In genomic region chr2:181090123-181090522, GRCm38 (mm10) we compare ENCODE assay signal across 26 mouse cellular contexts. TPM values are rescaled to one million over a fixed set of nuclear protein-coding genes. Genes with fewer than 3 reads are reported as not detected.
A peak's percentile ranks its signal among the peaks of the same experiment; 100 is the strongest.
DNase-seq lines count a peak whose midpoint lies in the region; ATAC-seq and TF ChIP-seq lines count a peak whose summit lies in the region.
"Had no signal": no experiment of that assay in that cellular context is flagged by ENCODE, and none has a peak within 500 bp of the region (broad histone marks: within the 10 kb centered on the region; RNA-seq: fewer than 3 reads in every experiment).

No protein-coding gene starts in this region.

- no peaks in the 10 kb centered on the region for H3K9me3 ChIP-seq in liver, postnatal 0 days (ENCODE audit: low read length)
- no peaks in the 10 kb centered on the region for H3K9me3 ChIP-seq in liver, embryonic 11.5 days (ENCODE audit: control insufficient read depth, low read length)
- no peaks in the 10 kb centered on the region for H3K9me3 ChIP-seq in midbrain, embryonic 11.5 days (ENCODE audit: control insufficient read depth, low read length)
- no peaks in the 10 kb centered on the region for H3K9me3 ChIP-seq in midbrain, embryonic 15.5 days
- H3K9me3 ChIP-seq: forebrain, embryonic 10.5 days; forebrain, embryonic 15.5 days; G1E; heart, embryonic 10.5 days; heart, embryonic 13.5 days; hindbrain, embryonic 12.5 days; hindbrain, embryonic 15.5 days had no signal

- TF ChIP-seq EP300 in liver, postnatal 0 days (IDR thresholded peaks at IDR 0.05; ENCODE audit: low read depth), result no peak

- H3K27ac ChIP-seq in liver, postnatal 0 days (ENCODE audit: low read depth), result peak overlapping the region; percentile 62; the same call in 1 of the 2 replicates
- no peak overlapping the region for H3K27ac ChIP-seq in liver, embryonic 11.5 days (ENCODE audit: low read depth, low read length)
- no peak overlapping the region for H3K27ac ChIP-seq in midbrain, embryonic 11.5 days (ENCODE audit: low read depth, low read length)
- no peak overlapping the region for H3K27ac ChIP-seq in midbrain, embryonic 15.5 days
- H3K27ac ChIP-seq: forebrain, embryonic 10.5 days; forebrain, embryonic 15.5 days; heart, adult 2 months; heart, embryonic 10.5 days; heart, embryonic 13.5 days; hindbrain, embryonic 12.5 days; hindbrain, embryonic 15.5 days had no signal

- DNase-seq in liver, postnatal 0 days, result no peak
- DNase-seq in liver, embryonic 11.5 days (ENCODE audit: low spot score), result no peak
- peak; percentile 19 for DNase-seq in midbrain, embryonic 11.5 days (ENCODE audit: low spot score, missing footprints)
- no peak for DNase-seq in MN1 (ENCODE audit: low spot score)
- DNase-seq in adrenal gland, adult 8-10 months, result no peak
- DNase-seq in urinary bladder, postnatal 36 days (ENCODE audit: low spot score in 2 of 2), result no peak
- DNase-seq: adrenal gland, adult 2 months; adrenal gland, postnatal 25 days; B cell, adult 2 months; cerebellum, adult 18-20 months; cerebellum, adult 9-10 months; cerebellum, postnatal 14 days; gastrocnemius, postnatal 25 days; heart, adult 2 months; heart, postnatal 14 days; heart, postnatal 4 days had no signal

- peak; percentile 30; the same call in 1 of the 2 replicates for ATAC-seq in liver, postnatal 0 days
- no peak for ATAC-seq in liver, embryonic 11.5 days (replicated peaks; ENCODE audit: low FRiP score)
- ATAC-seq in midbrain, embryonic 11.5 days (ENCODE audit: low FRiP score), result no peak
- no peak for ATAC-seq in midbrain, embryonic 15.5 days (replicated peaks)
- ATAC-seq in megakaryocyte, adult 5-6 weeks (ENCODE audit: poor library complexity, severe bottlenecking), result peak; percentile 90
- ATAC-seq: forebrain, embryonic 15.5 days had no signal

- no peak for TF ChIP-seq CTCF in liver, postnatal 0 days (IDR thresholded peaks at IDR 0.05; ENCODE audit: low read depth)

- H3K4me2 ChIP-seq in liver, postnatal 0 days (ENCODE audit: low read depth, low read length), result no peak overlapping the region; the same call in 1 of the 2 replicates
- H3K4me2 ChIP-seq in liver, embryonic 11.5 days, result no peak overlapping the region
- no peak overlapping the region for H3K4me2 ChIP-seq in midbrain, embryonic 11.5 days
- H3K4me2 ChIP-seq in midbrain, embryonic 15.5 days, result no peak overlapping the region
- H3K4me2 ChIP-seq: forebrain, embryonic 15.5 days; heart, embryonic 13.5 days; hindbrain, embryonic 12.5 days; hindbrain, embryonic 15.5 days had no signal

- H3K9ac ChIP-seq in liver, postnatal 0 days (replicated peaks), result no peak overlapping the region
- H3K9ac ChIP-seq in liver, embryonic 11.5 days (ENCODE audit: low read depth, low read length), result no peak overlapping the region
- H3K9ac ChIP-seq in midbrain, embryonic 11.5 days (ENCODE audit: low read length), result no peak overlapping the region
- H3K9ac ChIP-seq in midbrain, embryonic 15.5 days, result no peak overlapping the region
- H3K9ac ChIP-seq: forebrain, embryonic 15.5 days; heart, embryonic 13.5 days; hindbrain, embryonic 12.5 days; hindbrain, embryonic 15.5 days had no signal

- H3K4me3 ChIP-seq in liver, postnatal 0 days (ENCODE audit: low read depth, low read length), result no peak overlapping the region
- H3K4me3 ChIP-seq in liver, embryonic 11.5 days (ENCODE audit: low read depth, low read length), result no peak overlapping the region
- no peak overlapping the region for H3K4me3 ChIP-seq in midbrain, embryonic 11.5 days (ENCODE audit: low read depth, low read length)
- no peak overlapping the region for H3K4me3 ChIP-seq in midbrain, embryonic 15.5 days
- H3K4me3 ChIP-seq: forebrain, embryonic 10.5 days; forebrain, embryonic 15.5 days; heart, adult 2 months; heart, embryonic 10.5 days; heart, embryonic 13.5 days; hindbrain, embryonic 12.5 days; hindbrain, embryonic 15.5 days had no signal

- peaks cover 12% of the 10 kb centered on the region for H3K4me1 ChIP-seq in liver, postnatal 0 days (ENCODE audit: insufficient read depth)
- H3K4me1 ChIP-seq in liver, embryonic 11.5 days (replicated peaks; ENCODE audit: control insufficient read depth, insufficient read depth, low read length), result no peaks in the 10 kb centered on the region
- H3K4me1 ChIP-seq in midbrain, embryonic 11.5 days (ENCODE audit: control insufficient read depth, insufficient read depth, low read length), result no peaks in the 10 kb centered on the region
- H3K4me1 ChIP-seq in midbrain, embryonic 15.5 days, result no peaks in the 10 kb centered on the region
- H3K4me1 ChIP-seq: forebrain, embryonic 10.5 days; forebrain, embryonic 15.5 days; heart, embryonic 10.5 days; heart, embryonic 13.5 days; hindbrain, embryonic 12.5 days; hindbrain, embryonic 15.5 days had no signal

- H3K36me3 ChIP-seq in liver, postnatal 0 days (replicated peaks; ENCODE audit: insufficient read depth, low read length), result no peaks in the 10 kb centered on the region
- no peaks in the 10 kb centered on the region for H3K36me3 ChIP-seq in liver, embryonic 11.5 days (ENCODE audit: control insufficient read depth, insufficient read depth, low read length)
- H3K36me3 ChIP-seq in midbrain, embryonic 11.5 days (ENCODE audit: control insufficient read depth, insufficient read depth, low read length), result no peaks in the 10 kb centered on the region
- no peaks in the 10 kb centered on the region; the same call in 1 of the 2 replicates for H3K36me3 ChIP-seq in midbrain, embryonic 15.5 days (replicated peaks)
- H3K36me3 ChIP-seq: forebrain, embryonic 10.5 days; G1E; heart, embryonic 10.5 days; heart, embryonic 13.5 days had no signal

- H3K27me3 ChIP-seq in liver, postnatal 0 days (ENCODE audit: insufficient read depth, low read length), result no peaks in the 10 kb centered on the region
- no peaks in the 10 kb centered on the region; the same call in 1 of the 2 replicates for H3K27me3 ChIP-seq in liver, embryonic 11.5 days (replicated peaks; ENCODE audit: control insufficient read depth, insufficient read depth, low read length)
- H3K27me3 ChIP-seq in midbrain, embryonic 11.5 days (ENCODE audit: control insufficient read depth, insufficient read depth, low read length), result no peaks in the 10 kb centered on the region
- H3K27me3 ChIP-seq in midbrain, embryonic 15.5 days (replicated peaks), result no peaks in the 10 kb centered on the region
- H3K27me3 ChIP-seq: forebrain, embryonic 15.5 days; hindbrain, embryonic 12.5 days; hindbrain, embryonic 15.5 days had no signal

- 56% methylated on average over 3 of the region's 3 CpGs for WGBS in liver, postnatal 0 days (ENCODE audit: insufficient replicate concordance)
- WGBS in liver, embryonic 11.5 days, result 40% methylated on average over 3 of the region's 3 CpGs
- 81% methylated on average over 3 of the region's 3 CpGs for WGBS in midbrain, embryonic 11.5 days
- 81% methylated on average over 3 of the region's 3 CpGs for WGBS in midbrain, embryonic 15.5 days

RNA-seq across cellular contexts. Expression of gene Kcnq2, which starts 45.0 kb away (rescaled TPM):
- polyA plus RNA-seq in liver, postnatal 0 days (2015; fragmentation: Nextera tagmentation; extraction: Ambion mirVana), result not detected in 2 replicates
- polyA plus RNA-seq in liver, embryonic 11.5 days (2014; fragmentation: Nextera tagmentation; extraction: Ambion mirVana), result 0.15 and 0.18 TPM in 2 replicates
- 8.7 and 8.8 TPM in 2 replicates for polyA plus RNA-seq in midbrain, embryonic 11.5 days (2014; fragmentation: Nextera tagmentation; extraction: Ambion mirVana)
- polyA plus RNA-seq in midbrain, embryonic 15.5 days (2015; fragmentation: Nextera tagmentation; extraction: Ambion mirVana), result 54.0 and 62.5 TPM in 2 replicates
- not detected in 2 replicates for total RNA-seq in megakaryocyte, adult 5-6 weeks (2015)
- total RNA-seq in megakaryocyte, adult 5-6 weeks (2017), result not detected in 2 replicates
- 10 to 100 TPM in 2 of 4 experiments, 1 to 10 TPM in 2; 5.8 to 14.8 (median 10.0) TPM for total RNA-seq in adrenal gland, adult 8-10 months (2022)
- total RNA-seq: gastrocnemius, postnatal 25 days had no signal
- polyA plus RNA-seq: G1E had no signal

RNA-seq across cellular contexts. Expression of gene Chrna4, which starts 46.8 kb away (rescaled TPM):
- polyA plus RNA-seq in liver, postnatal 0 days (2015; fragmentation: Nextera tagmentation; extraction: Ambion mirVana), result 0.02 and 0.05 TPM in 2 replicates
- 1.2 and 1.6 TPM in 2 replicates for polyA plus RNA-seq in liver, embryonic 11.5 days (2014; fragmentation: Nextera tagmentation; extraction: Ambion mirVana)
- polyA plus RNA-seq in midbrain, embryonic 11.5 days (2014; fragmentation: Nextera tagmentation; extraction: Ambion mirVana), result 41.2 and 44.2 TPM in 2 replicates
- 46.3 and 55.9 TPM in 2 replicates for polyA plus RNA-seq in midbrain, embryonic 15.5 days (2015; fragmentation: Nextera tagmentation; extraction: Ambion mirVana)
- total RNA-seq in megakaryocyte, adult 5-6 weeks (2015), result not detected in 2 replicates
- total RNA-seq in megakaryocyte, adult 5-6 weeks (2017), result not detected in 2 replicates
- total RNA-seq in adrenal gland, adult 8-10 months (2022), result 10 to 100 TPM; 12.0 to 27.7 (median 20.5) TPM
- total RNA-seq: CH12.LX; heart, adult 2 months had no signal
- polyA plus RNA-seq: G1E; heart, adult 2 months had no signal

Comparison
In these comparisons a context has a peak if more than half of its experiments do, and no peak if none do; other contexts are left out.
1. ATAC-seq: peak in liver, postnatal 0 days (single experiment) and megakaryocyte, adult 5-6 weeks (single experiment); none in liver, embryonic 11.5 days (single experiment), midbrain, embryonic 11.5 days (single experiment) and midbrain, embryonic 15.5 days (single experiment).
2. RNA of gene Chrna4, which starts 46.8 kb away (polyA plus RNA-seq): 46.3 to 55.9 TPM in midbrain, embryonic 15.5 days and 41.2 to 44.2 TPM in midbrain, embryonic 11.5 days; 1.2 to 1.6 TPM in liver, embryonic 11.5 days and 0.02 to 0.05 TPM in liver, postnatal 0 days; every median in the first group is over 10 times any median in the second.